Mouse (Mus musculus) limb, embryonic 11.5 days (tissue): ENCODE measurements around the gene Ap2b1. TPM values are rescaled to one million over a fixed set of nuclear protein-coding genes. Genes with fewer than 3 reads are reported as not detected.

Experiments
- ATAC-seq: fragments of 200-750 bp; cut with Nextera tagmentation; 2 replicates; pipeline ENCODE4 v1.8.0; 2017; ENCODE audit warnings: low read depth; ENCODE audit not compliant: insufficient number of reproducible peaks, low FRiP score, low TSS enrichment
- DNase-seq: peaks from one replicate; pipeline ENCODE4 v3.0.0-alpha.2; 2015; ENCODE audit warnings: low spot score
- H3K27ac ChIP-seq: fragments of 300-500 bp; sonication (generic); replicated peaks from 2 replicates; pipeline ENCODE4 v1.5.1; 2014; ENCODE audit warnings: low read depth, mild to moderate bottlenecking, low read length
- H3K27me3 ChIP-seq: fragments of 300-500 bp; sonication (generic); 2 replicates; pipeline ENCODE4 v1.6.1; 2014; ENCODE audit warnings: mild to moderate bottlenecking, low read length, mixed read lengths; ENCODE audit not compliant: control insufficient read depth, insufficient read depth
- H3K36me3 ChIP-seq: fragments of 300-500 bp; sonication (generic); 2 replicates; pipeline ENCODE4 v1.6.1; 2014; ENCODE audit warnings: mild to moderate bottlenecking, low read length, moderate library complexity, mixed read lengths; ENCODE audit not compliant: control insufficient read depth, insufficient read depth
- H3K4me1 ChIP-seq: fragments of 300-500 bp; sonication (generic); 2 replicates; pipeline ENCODE4 v1.6.1; 2014; ENCODE audit warnings: low read length, mixed read lengths; ENCODE audit not compliant: control insufficient read depth, insufficient read depth
- H3K4me2 ChIP-seq: fragments of 300-500 bp; sonication (generic); 2 replicates; pipeline ENCODE4 v1.6.1; 2014; ENCODE audit warnings: low read depth, mild to moderate bottlenecking, moderate library complexity; ENCODE audit not compliant: severe bottlenecking
- H3K4me3 ChIP-seq: fragments of 300-500 bp; sonication (generic); 2 replicates; pipeline ENCODE4 v1.5.1; 2014; ENCODE audit warnings: low read depth, low read length
- H3K9ac ChIP-seq: fragments of 300-500 bp; sonication (generic); 2 replicates; pipeline ENCODE4 v1.6.1; 2014; ENCODE audit warnings: mild to moderate bottlenecking, low read length
- H3K9me3 ChIP-seq: fragments of 300-500 bp; sonication (generic); 2 replicates; pipeline ENCODE4 v1.6.1; 2016; ENCODE audit warnings: low read length; ENCODE audit not compliant: control insufficient read depth
- WGBS: fragments of 180-500 bp; shearing (Covaris S2); extraction: QIAGEN DNeasy Blood & Tissue Kit; methylation state at CpG from one replicate; pipeline ENCODE4 v1.1.7; 2014; 5-methylcytosine and 5-hydroxymethylcytosine counted together
- polyA plus RNA-seq: library from polyadenylated mRNA; unstranded; fragments of >200 nt; fragmentation: Nextera tagmentation; extraction: Ambion mirVana; gene quantifications from 2 replicates; pipeline ENCODE4 v1.2.1, GENCODE M21; 2014

Gene Ap2b1
- polyA plus RNA-seq, 1 experiment from 2014 or later: 72.1 TPM

DNA sequence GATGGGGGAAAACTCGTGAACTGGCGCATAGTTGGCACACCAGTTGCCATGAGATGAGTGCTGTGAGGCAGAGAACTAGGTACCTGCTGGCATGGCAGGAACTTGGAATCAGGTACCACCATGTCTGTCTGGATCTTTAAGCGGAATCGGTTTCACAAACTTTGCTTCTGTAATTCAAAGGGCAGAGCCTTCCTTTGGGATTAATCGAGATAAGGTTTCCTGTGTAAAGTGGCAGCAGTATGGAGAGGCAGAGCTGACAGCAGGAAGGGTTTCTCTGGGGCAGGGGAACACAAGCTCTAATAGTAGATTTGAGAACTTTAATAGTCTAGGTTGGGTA, 6.6 kb upstream of the Ap2b1 start:
- no peak for ATAC-seq
- H3K4me1 ChIP-seq: peaks cover 3% of the 10 kb centered on the region; the same call in 1 of the 2 replicates
- H3K36me3 ChIP-seq: no peaks in the 10 kb centered on the region; the same call in 1 of the 2 replicates
- H3K27ac ChIP-seq: no peak overlapping the region
- no peaks in the 10 kb centered on the region for H3K27me3 ChIP-seq
- peak overlapping the region; percentile 84 for H3K9ac ChIP-seq
- H3K9me3 ChIP-seq: no peaks in the 10 kb centered on the region
- whole genome bisulfite sequencing: 2% methylated on average over 5 of the region's 5 CpGs
- peak overlapping the region; percentile 88 for H3K4me2 ChIP-seq
- peak overlapping the region; percentile 68 for H3K4me3 ChIP-seq
- peak; percentile 26 for DNase-seq

DNA sequence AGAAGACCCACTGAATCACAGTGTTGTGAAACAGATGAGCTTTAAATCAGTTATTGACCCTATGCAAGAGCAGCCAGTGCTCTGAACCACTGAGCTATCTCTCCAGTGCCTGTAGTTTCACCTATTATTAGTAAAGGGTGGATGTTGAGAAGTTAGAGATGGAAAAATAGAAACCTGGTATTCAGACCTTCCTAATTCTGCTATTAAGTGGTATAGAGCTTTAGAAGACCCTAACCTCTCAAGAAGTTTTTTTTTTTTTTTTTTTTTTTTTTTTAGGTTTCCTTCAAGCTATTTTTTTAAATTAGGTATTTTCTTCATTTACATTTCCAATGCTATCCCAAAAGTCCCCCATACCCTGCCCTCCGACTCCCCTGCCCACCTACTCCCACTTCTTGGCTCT, 5.6 kb upstream of the Ap2b1 start:
- Histone ChIP-seq H3K4me1 (peaks cover 8% of the 10 kb centered on the region; the same call in 1 of the 2 replicates), H3K4me3 (peak overlapping the region; percentile 68; the same call in 1 of the 2 replicates), H3K4me2 (peak overlapping the region; percentile 88), H3K9me3 (no peaks in the 10 kb centered on the region), H3K9ac (no peak overlapping the region), H3K27ac (no peak overlapping the region), H3K27me3 (no peaks in the 10 kb centered on the region), H3K36me3 (no peaks in the 10 kb centered on the region; the same call in 1 of the 2 replicates)
- no peak for DNase-seq
- no peak for ATAC-seq
- WGBS: 89% methylated on average over 1 of the region's 1 CpGs

DNA sequence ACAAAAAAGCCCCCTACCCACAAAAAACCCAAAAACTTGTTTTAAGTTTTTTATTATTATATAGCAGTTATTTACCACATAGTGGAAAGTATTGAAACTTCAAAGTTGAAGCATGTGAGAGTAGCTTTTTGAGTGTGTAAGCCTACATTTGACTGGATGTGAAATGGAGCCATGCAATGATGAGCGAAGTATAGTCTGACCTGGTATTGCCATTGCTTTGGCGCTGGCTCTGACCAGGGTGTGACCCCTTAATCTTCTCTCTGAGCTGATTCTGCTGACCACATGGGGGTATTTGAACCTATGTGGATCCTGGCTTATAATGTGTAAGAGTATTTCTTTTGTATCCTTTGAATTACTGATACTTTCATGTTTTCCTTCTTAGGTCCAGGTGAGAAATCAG, 4.7 kb upstream of the Ap2b1 start:
- ATAC-seq: no peak
- Histone ChIP-seq H3K9me3 (no peaks in the 10 kb centered on the region), H3K4me3 (no peak overlapping the region), H3K4me2 (no peak overlapping the region), H3K27ac (no peak overlapping the region), H3K27me3 (no peaks in the 10 kb centered on the region), H3K4me1 (peaks cover 8% of the 10 kb centered on the region; the same call in 1 of the 2 replicates), H3K36me3 (no peaks in the 10 kb centered on the region; the same call in 1 of the 2 replicates), H3K9ac (no peak overlapping the region)
- WGBS: 94% methylated on average over 2 of the region's 2 CpGs
- no peak for DNase-seq

DNA sequence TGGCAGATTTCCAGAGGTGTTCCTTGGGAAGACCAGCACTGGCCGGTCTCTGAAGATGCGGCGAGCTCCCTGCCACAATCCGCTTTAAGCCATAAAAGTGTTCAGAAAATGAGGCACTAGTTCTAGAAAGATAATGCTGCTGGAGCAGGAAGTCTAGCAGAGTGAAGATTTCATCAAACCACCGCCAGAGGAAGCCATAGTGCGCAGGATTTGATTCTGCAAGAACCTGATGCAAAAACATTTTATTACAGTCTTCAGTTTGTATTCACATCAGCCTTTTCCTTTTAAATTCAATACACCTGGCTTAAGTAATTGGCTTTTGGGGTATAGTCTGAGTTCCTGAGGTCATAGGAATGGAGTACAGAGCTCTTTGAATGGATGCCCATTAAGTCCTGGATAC, 1.0 kb upstream of the Ap2b1 start:
- WGBS: 74% methylated on average over 6 of the region's 6 CpGs
- no peak overlapping the region for H3K27ac ChIP-seq
- no peak overlapping the region for H3K9ac ChIP-seq
- DNase-seq (no peak), ATAC-seq (no peak)
- no peaks in the 10 kb centered on the region for H3K9me3 ChIP-seq
- H3K27me3 ChIP-seq: no peaks in the 10 kb centered on the region
- peak overlapping the region; percentile 70 for H3K4me2 ChIP-seq
- no peak overlapping the region for H3K4me3 ChIP-seq
- no peaks in the 10 kb centered on the region; the same call in 1 of the 2 replicates for H3K36me3 ChIP-seq
- peaks cover 5% of the 10 kb centered on the region for H3K4me1 ChIP-seq

DNA sequence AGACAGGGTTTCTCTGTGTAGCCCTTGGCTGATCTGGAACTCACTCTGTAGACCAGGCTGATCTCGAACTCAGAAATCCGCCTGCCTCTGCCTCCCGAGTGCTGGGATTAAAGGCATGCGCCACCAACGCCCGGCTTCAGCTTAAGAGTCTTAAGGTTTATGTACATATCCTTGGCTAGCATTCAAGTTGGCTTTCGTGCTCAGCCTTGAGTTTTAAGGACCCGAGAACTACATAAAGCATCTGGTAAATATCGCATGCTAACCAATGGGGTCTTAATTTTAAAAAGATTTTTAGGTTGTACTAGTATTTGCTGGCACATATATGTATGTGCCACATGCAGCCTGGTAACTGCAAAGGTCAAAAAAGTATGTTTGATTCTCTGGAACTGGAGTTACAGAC, 900 bp downstream of the Ap2b1 start:
- Histone ChIP-seq H3K27me3 (no peaks in the 10 kb centered on the region), H3K4me3 (no peak overlapping the region), H3K36me3 (no peaks in the 10 kb centered on the region; the same call in 1 of the 2 replicates), H3K9ac (no peak overlapping the region), H3K27ac (no peak overlapping the region), H3K9me3 (no peaks in the 10 kb centered on the region), H3K4me1 (peaks cover 8% of the 10 kb centered on the region), H3K4me2 (no peak overlapping the region)
- WGBS: 95% methylated on average over 9 of the region's 9 CpGs
- DNase-seq: no peak
- ATAC-seq: no peak

DNA sequence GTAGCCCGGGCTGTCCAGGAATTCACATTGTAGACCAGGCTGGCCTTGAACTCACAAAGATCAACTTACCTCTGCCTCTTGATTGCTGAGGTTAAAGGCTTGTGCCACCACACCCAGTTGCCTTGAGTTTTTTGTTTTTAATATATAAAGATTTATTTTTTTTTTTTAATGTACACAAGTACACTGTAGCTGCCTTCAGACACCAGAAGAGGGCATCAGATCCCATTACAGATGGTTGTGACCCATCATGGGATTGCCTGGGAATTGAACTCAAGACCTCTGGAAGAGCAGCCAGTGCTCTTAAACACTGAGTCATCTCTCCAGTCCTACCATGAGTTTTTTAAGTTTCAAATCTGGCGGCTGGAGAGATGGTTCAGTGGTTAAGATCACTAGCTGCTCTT, 2.6 kb downstream of the Ap2b1 start:
- no peaks in the 10 kb centered on the region for H3K9me3 ChIP-seq
- peaks cover 8% of the 10 kb centered on the region for H3K4me1 ChIP-seq
- H3K4me3 ChIP-seq: no peak overlapping the region
- 65% methylated on average over 2 of the region's 2 CpGs for WGBS
- H3K4me2 ChIP-seq: no peak overlapping the region
- DNase-seq (no peak), ATAC-seq (no peak)
- H3K9ac ChIP-seq: no peak overlapping the region
- H3K27me3 ChIP-seq: no peaks in the 10 kb centered on the region
- no peak overlapping the region for H3K27ac ChIP-seq
- no peaks in the 10 kb centered on the region for H3K36me3 ChIP-seq

DNA sequence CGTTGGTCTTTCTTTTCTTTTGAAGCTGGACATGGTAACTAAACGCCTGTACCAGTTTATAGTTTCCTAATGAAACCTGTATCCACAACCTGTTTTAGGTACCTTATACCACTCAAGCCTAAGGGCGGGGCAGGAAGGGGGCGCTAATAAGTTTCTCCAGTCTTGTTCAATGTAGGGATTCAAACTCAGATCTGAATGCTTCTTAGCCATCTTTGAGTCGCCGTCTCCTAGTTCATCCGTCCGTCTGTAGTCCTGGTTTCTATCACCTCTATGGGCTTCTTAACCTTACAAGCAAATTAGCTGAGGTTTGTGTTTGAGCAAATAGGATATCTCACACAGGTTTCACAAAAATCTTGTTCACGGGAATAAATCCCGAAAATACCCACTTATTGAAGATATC, 3.3 kb downstream of the Ap2b1 start:
- Histone ChIP-seq H3K36me3 (no peaks in the 10 kb centered on the region), H3K4me2 (peak overlapping the region; percentile 79), H3K9me3 (no peaks in the 10 kb centered on the region), H3K4me3 (peak overlapping the region; percentile 93), H3K27ac (peak overlapping the region; percentile 81), H3K4me1 (peaks cover 8% of the 10 kb centered on the region), H3K27me3 (no peaks in the 10 kb centered on the region), H3K9ac (peak overlapping the region; percentile 89)
- ATAC-seq (no peak), DNase-seq (no peak)
- WGBS: 7% methylated on average over 10 of the region's 10 CpGs

DNA sequence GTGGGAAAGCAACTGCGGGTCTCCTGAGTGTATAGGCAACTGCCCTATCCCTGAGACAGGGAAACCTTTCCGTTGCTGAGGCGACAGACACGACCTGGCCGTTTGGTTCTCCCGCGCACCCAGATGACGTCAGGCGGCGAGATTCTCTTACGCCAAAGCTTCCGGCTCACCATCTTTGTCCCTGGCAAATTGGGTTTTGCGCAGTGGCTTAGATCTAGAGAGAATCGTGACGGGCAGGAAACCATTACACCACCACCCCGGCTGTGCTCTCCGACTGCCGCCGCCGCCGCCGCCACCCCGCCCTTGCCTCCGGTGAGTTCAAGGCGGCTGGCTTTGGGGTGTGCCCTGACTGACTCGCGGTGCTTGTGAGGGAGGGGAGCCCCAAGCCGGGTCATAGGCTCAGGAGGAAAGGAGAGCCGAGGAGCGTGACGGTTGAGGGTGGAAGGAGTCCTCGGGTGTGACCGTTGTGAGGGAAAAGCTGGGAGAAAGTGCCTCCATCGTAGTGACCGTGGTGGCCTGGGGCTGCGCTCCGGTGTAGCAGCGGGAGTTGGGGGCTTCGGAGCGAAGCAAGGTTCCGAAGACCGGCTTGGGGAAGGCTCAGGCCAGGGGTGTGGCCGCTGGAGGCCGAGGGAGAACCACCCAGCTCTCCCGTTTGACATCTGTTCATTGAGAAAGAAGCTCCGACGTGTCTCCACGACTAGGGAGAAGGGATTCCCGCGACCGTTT, 3.9 kb downstream of the Ap2b1 start, which contains the start of gene Pex12:
Pex12 (minus strand) TSS at position 61 of the 726 bp plus-strand sequence.
- no peaks in the 10 kb centered on the region for H3K27me3 ChIP-seq
- ATAC-seq: peak; percentile 56; the same call in 1 of the 2 replicates
- H3K4me2 ChIP-seq: peak within 1 kb of the TSS; percentile 79
- H3K9me3 ChIP-seq: no peaks in the 10 kb centered on the region
- peaks cover 6% of the 10 kb centered on the region for H3K4me1 ChIP-seq
- peak within 1 kb of the TSS; percentile 93 for H3K4me3 ChIP-seq
- H3K27ac ChIP-seq: peak within 1 kb of the TSS; percentile 81
- H3K36me3 ChIP-seq: no peaks in the 10 kb centered on the region
- peak within 1 kb of the TSS; percentile 89 for H3K9ac ChIP-seq
- DNase-seq: peak; percentile 98
- under 1% methylated on average over 51 of the region's 51 CpGs for WGBS
